Mouse (Mus musculus) liver, postnatal 0 days (tissue): ENCODE measurements around the gene Hist2h2ac.

Experiments used
- CTCF ChIP-seq: sonication (generic); IDR thresholded peaks from 2 replicates; pipeline ENCODE4 v1.5.1; 2016; ENCODE audit warnings: antibody characterized with exemption, low read depth
- EP300 ChIP-seq: IDR thresholded peaks from 2 replicates; pipeline ENCODE4 v1.6.1; 2016; ENCODE audit warnings: antibody characterized with exemption, low read depth, mild to moderate bottlenecking

GRCm38 (mm10) chr3:96236834-96237334 is 16.2 kb upstream of the Hist2h2ac start:
- no peak for TF ChIP-seq CTCF
- TF ChIP-seq EP300 = no peak
